Mouse (Mus musculus) neural tube, embryonic 13.5 days (tissue): ENCODE data around the gene Trak1. TPM values are rescaled to one million over a fixed set of nuclear protein-coding genes. Genes with fewer than 3 reads are reported as not detected.
A peak's percentile ranks its signal among the peaks of the same experiment; 100 is the strongest.

Experiments
- ATAC-seq: fragments of 200-750 bp; cut with Nextera tagmentation; 2 replicates; pipeline ENCODE4 v1.8.0; 2017; ENCODE audit warnings: low read depth, mild to moderate bottlenecking, moderate TSS enrichment, moderate library complexity
- H3K27ac ChIP-seq: fragments of 300-500 bp; sonication (generic); replicated peaks from 2 replicates; pipeline ENCODE4 v1.5.1; 2015; ENCODE audit warnings: moderate library complexity, mild to moderate bottlenecking, inconsistent platforms
- H3K27me3 ChIP-seq: fragments of 300-500 bp; sonication (generic); 2 replicates; pipeline ENCODE4 v1.6.1; 2015; ENCODE audit warnings: mild to moderate bottlenecking, inconsistent platforms
- H3K36me3 ChIP-seq: fragments of 300-500 bp; sonication (generic); 2 replicates; pipeline ENCODE4 v1.6.1; 2015; ENCODE audit warnings: mild to moderate bottlenecking, inconsistent platforms
- H3K4me1 ChIP-seq: fragments of 300-500 bp; sonication (generic); replicated peaks from 2 replicates; pipeline ENCODE4 v1.6.1; 2015; ENCODE audit warnings: inconsistent platforms
- H3K4me2 ChIP-seq: fragments of 300-500 bp; sonication (generic); 2 replicates; pipeline ENCODE4 v1.6.1; 2015; ENCODE audit warnings: inconsistent platforms, mild to moderate bottlenecking, moderate library complexity
- H3K4me3 ChIP-seq: fragments of 300-500 bp; sonication (generic); 2 replicates; pipeline ENCODE4 v1.5.1; 2015; ENCODE audit warnings: mild to moderate bottlenecking, inconsistent platforms
- H3K9ac ChIP-seq: fragments of 300-500 bp; sonication (generic); 2 replicates; pipeline ENCODE4 v1.6.1; 2015; ENCODE audit warnings: moderate library complexity, mild to moderate bottlenecking, inconsistent platforms
- H3K9me3 ChIP-seq: fragments of 300-500 bp; sonication (generic); 2 replicates; pipeline ENCODE4 v1.6.1; 2016; ENCODE audit warnings: inconsistent platforms
- WGBS: fragments of 180-500 bp; shearing (Covaris S2); methylation state at CpG from one replicate; pipeline ENCODE4 v1.1.7; 2015; 5-methylcytosine and 5-hydroxymethylcytosine counted together
- polyA plus RNA-seq: library from polyadenylated mRNA; unstranded; fragments of >200 nt; fragmentation: Nextera tagmentation; extraction: Ambion mirVana; gene quantifications from 2 replicates; pipeline ENCODE4 v1.2.1, GENCODE M21; 2015

Gene Trak1
- polyA plus RNA-seq, 1 experiment from 2014 or later, result 44.3 TPM

GRCm38 (mm10) chr9:121354792-121355390 lies 57.6 kb downstream of the Trak1 start:
- 48% methylated on average over 4 of the region's 4 CpGs for WGBS
- Histone ChIP-seq H3K27ac (peak overlapping the region; percentile 68), H3K9ac (peak overlapping the region; percentile 59; the same call in 1 of the 2 replicates), H3K27me3 (no peaks in the 10 kb centered on the region), H3K9me3 (no peaks in the 10 kb centered on the region), H3K4me3 (no peak overlapping the region), H3K4me2 (no peak overlapping the region), H3K36me3 (no peaks in the 10 kb centered on the region), H3K4me1 (peaks cover 66% of the 10 kb centered on the region)
- no peak for ATAC-seq

GRCm38 (mm10) chr9:121355431-121356141 lies 58.3 kb downstream of the Trak1 start:
- Histone ChIP-seq H3K27me3 (no peaks in the 10 kb centered on the region), H3K27ac (peak overlapping the region; percentile 68), H3K4me3 (no peak overlapping the region), H3K4me1 (peaks cover 68% of the 10 kb centered on the region), H3K4me2 (no peak overlapping the region), H3K36me3 (no peaks in the 10 kb centered on the region), H3K9ac (peak overlapping the region; percentile 59; the same call in 1 of the 2 replicates), H3K9me3 (no peaks in the 10 kb centered on the region)
- WGBS, result 51% methylated on average over 9 of the region's 9 CpGs
- ATAC-seq, result no peak

GRCm38 (mm10) chr9:121357102-121357501 lies 59.8 kb downstream of the Trak1 start:
- 90% methylated on average over 5 of the region's 5 CpGs for WGBS
- H3K4me1 ChIP-seq, result peaks cover 64% of the 10 kb centered on the region
- H3K4me3 ChIP-seq, result no peak overlapping the region
- ATAC-seq, result no peak
- H3K27me3 ChIP-seq, result no peaks in the 10 kb centered on the region
- no peaks in the 10 kb centered on the region for H3K36me3 ChIP-seq
- no peak overlapping the region for H3K9ac ChIP-seq
- H3K4me2 ChIP-seq, result no peak overlapping the region
- H3K27ac ChIP-seq, result no peak overlapping the region
- no peaks in the 10 kb centered on the region for H3K9me3 ChIP-seq

GRCm38 (mm10) chr9:121357582-121358275 lies 60.4 kb downstream of the Trak1 start:
- Histone ChIP-seq H3K9ac (no peak overlapping the region), H3K4me3 (no peak overlapping the region), H3K9me3 (no peaks in the 10 kb centered on the region), H3K4me1 (peaks cover 58% of the 10 kb centered on the region), H3K4me2 (no peak overlapping the region), H3K36me3 (no peaks in the 10 kb centered on the region), H3K27ac (peak overlapping the region; percentile 56; the same call in 1 of the 2 replicates), H3K27me3 (no peaks in the 10 kb centered on the region)
- 88% methylated on average over 16 of the region's 16 CpGs for WGBS
- ATAC-seq, result no peak

GRCm38 (mm10) chr9:121358418-121358817 lies 61.1 kb downstream of the Trak1 start:
- Histone ChIP-seq H3K9ac (no peak overlapping the region), H3K27ac (peak overlapping the region; percentile 56; the same call in 1 of the 2 replicates), H3K27me3 (no peaks in the 10 kb centered on the region), H3K4me3 (no peak overlapping the region), H3K4me1 (peaks cover 53% of the 10 kb centered on the region), H3K4me2 (no peak overlapping the region), H3K36me3 (no peaks in the 10 kb centered on the region), H3K9me3 (no peaks in the 10 kb centered on the region)
- WGBS, result 60% methylated on average over 8 of the region's 8 CpGs
- ATAC-seq, result no peak

GRCm38 (mm10) chr9:121359266-121359972 lies 62.1 kb downstream of the Trak1 start:
- Histone ChIP-seq H3K27me3 (no peaks in the 10 kb centered on the region), H3K9ac (no peak overlapping the region), H3K36me3 (peaks cover 6% of the 10 kb centered on the region), H3K4me2 (no peak overlapping the region), H3K4me1 (peaks cover 63% of the 10 kb centered on the region), H3K9me3 (no peaks in the 10 kb centered on the region), H3K4me3 (no peak overlapping the region), H3K27ac (peak overlapping the region; percentile 96)
- WGBS, result 76% methylated on average over 3 of the region's 3 CpGs
- ATAC-seq, result no peak

- H3K9me3 ChIP-seq, result no peaks in the 10 kb centered on the region
- peak; percentile 87 for ATAC-seq
- peak overlapping the region; percentile 64 for H3K9ac ChIP-seq
- H3K27ac ChIP-seq, result peak overlapping the region; percentile 96
- no peak overlapping the region for H3K4me3 ChIP-seq
- H3K27me3 ChIP-seq, result no peaks in the 10 kb centered on the region
- peaks cover 16% of the 10 kb centered on the region for H3K36me3 ChIP-seq
- 7% methylated on average over 11 of the region's 12 CpGs for WGBS
- peak overlapping the region; percentile 40 for H3K4me2 ChIP-seq
- H3K4me1 ChIP-seq, result peaks cover 60% of the 10 kb centered on the region
Measured at GRCm38 (mm10) chr9:121360327-121360954, 63.1 kb downstream of the Trak1 start.

- Histone ChIP-seq H3K36me3 (peaks cover 16% of the 10 kb centered on the region), H3K4me3 (no peak overlapping the region), H3K4me2 (peak overlapping the region; percentile 40), H3K9ac (peak overlapping the region; percentile 64), H3K4me1 (peaks cover 60% of the 10 kb centered on the region), H3K27ac (peak overlapping the region; percentile 96), H3K27me3 (no peaks in the 10 kb centered on the region), H3K9me3 (no peaks in the 10 kb centered on the region)
- WGBS, result 24% methylated on average over 9 of the region's 9 CpGs
- ATAC-seq, result peak; percentile 25; the same call in 1 of the 2 replicates
Measured at GRCm38 (mm10) chr9:121361010-121361409, 63.7 kb downstream of the Trak1 start.

GRCm38 (mm10) chr9:121363932-121364331 lies 66.6 kb downstream of the Trak1 start:
- peaks cover 16% of the 10 kb centered on the region for H3K36me3 ChIP-seq
- H3K4me3 ChIP-seq, result no peak overlapping the region
- whole genome bisulfite sequencing, result 82% methylated on average over 19 of the region's 19 CpGs
- H3K27ac ChIP-seq, result no peak overlapping the region
- no peaks in the 10 kb centered on the region for H3K27me3 ChIP-seq
- H3K9me3 ChIP-seq, result no peaks in the 10 kb centered on the region
- peaks cover 73% of the 10 kb centered on the region for H3K4me1 ChIP-seq
- 0 out of 2 replicates have a peak overlapping the region, but pooled peaks have one; percentile 12 for H3K9ac ChIP-seq
- ATAC-seq, result no peak
- no peak overlapping the region for H3K4me2 ChIP-seq

GRCm38 (mm10) chr9:121366135-121366863 lies 69.0 kb downstream of the Trak1 start:
- no peaks in the 10 kb centered on the region for H3K9me3 ChIP-seq
- H3K27ac ChIP-seq, result peak overlapping the region; percentile 88
- peak overlapping the region; percentile 42 for H3K4me2 ChIP-seq
- H3K9ac ChIP-seq, result peak overlapping the region; percentile 53
- 44% methylated on average over 18 of the region's 18 CpGs for WGBS
- ATAC-seq, result peak; percentile 74
- H3K36me3 ChIP-seq, result peaks cover 16% of the 10 kb centered on the region
- H3K4me1 ChIP-seq, result peaks cover 71% of the 10 kb centered on the region
- no peaks in the 10 kb centered on the region for H3K27me3 ChIP-seq
- 0 out of 2 replicates have a peak overlapping the region, but pooled peaks have one; percentile 19 for H3K4me3 ChIP-seq

- Histone ChIP-seq H3K27me3 (no peaks in the 10 kb centered on the region), H3K36me3 (peaks cover 16% of the 10 kb centered on the region), H3K27ac (peak overlapping the region; percentile 88), H3K9ac (peak overlapping the region; percentile 53), H3K4me1 (peaks cover 73% of the 10 kb centered on the region), H3K9me3 (no peaks in the 10 kb centered on the region), H3K4me3 (peak overlapping the region; percentile 19), H3K4me2 (peak overlapping the region; percentile 42)
- 58% methylated on average over 12 of the region's 12 CpGs for WGBS
- ATAC-seq, result peak; percentile 20; the same call in 1 of the 2 replicates
Measured at GRCm38 (mm10) chr9:121366864-121367245, 69.6 kb downstream of the Trak1 start.
